Mouse (Mus musculus) intestine, postnatal 0 days (tissue): ENCODE results near the gene Spag7. TPM values are rescaled to one million over a fixed set of nuclear protein-coding genes. Genes with fewer than 3 reads are reported as not detected.

ENCODE experiments used
- ATAC-seq: fragments of 200-750 bp; cut with Nextera tagmentation; 2 replicates; pipeline ENCODE4 v1.8.0; 2017; ENCODE audit warnings: mild to moderate bottlenecking, moderate TSS enrichment, moderate library complexity
- H3K27ac ChIP-seq: fragments of 300-500 bp; sonication (generic); 2 replicates; pipeline ENCODE4 v1.5.1; 2014; ENCODE audit warnings: mild to moderate bottlenecking, low read depth, low read length, moderate library complexity
- H3K27me3 ChIP-seq: fragments of 300-500 bp; sonication (generic); replicated peaks from 2 replicates; pipeline ENCODE4 v1.6.1; 2014; ENCODE audit warnings: low read length, mixed read lengths; ENCODE audit not compliant: control insufficient read depth, insufficient read depth
- H3K36me3 ChIP-seq: fragments of 300-500 bp; sonication (generic); 2 replicates; pipeline ENCODE4 v1.6.1; 2014; ENCODE audit warnings: mild to moderate bottlenecking, moderate library complexity; ENCODE audit not compliant: control insufficient read depth, insufficient read depth
- H3K4me1 ChIP-seq: fragments of 300-500 bp; sonication (generic); replicated peaks from 2 replicates; pipeline ENCODE4 v1.6.1; 2014; ENCODE audit warnings: antibody characterized with exemption, low read length, mixed read lengths; ENCODE audit not compliant: control insufficient read depth, insufficient read depth
- H3K4me2 ChIP-seq: fragments of 300-500 bp; sonication (generic); replicated peaks from 2 replicates; pipeline ENCODE4 v1.6.1; 2014; ENCODE audit warnings: low read depth, mild to moderate bottlenecking, moderate library complexity
- H3K4me3 ChIP-seq: fragments of 300-500 bp; sonication (generic); 2 replicates; pipeline ENCODE4 v1.5.1; 2014; ENCODE audit warnings: low read depth, low read length
- H3K9ac ChIP-seq: fragments of 300-500 bp; sonication (generic); 2 replicates; pipeline ENCODE4 v1.6.1; 2014; ENCODE audit warnings: mild to moderate bottlenecking, low read depth, low read length
- H3K9me3 ChIP-seq: fragments of 300-500 bp; sonication (generic); 2 replicates; pipeline ENCODE4 v1.6.1; 2016; ENCODE audit warnings: mixed run types; ENCODE audit not compliant: control insufficient read depth
- CTCF ChIP-seq: sonication (generic); IDR thresholded peaks from 2 replicates; pipeline ENCODE4 v1.5.1; 2016; ENCODE audit warnings: low read depth, mild to moderate bottlenecking, control low read depth, antibody characterized with exemption, moderate library complexity
- WGBS: fragments of 180-500 bp; shearing (Covaris S2); extraction: QIAGEN DNeasy Blood & Tissue Kit; methylation state at CpG from one replicate; pipeline ENCODE4 v1.1.7; 2014; 5-methylcytosine and 5-hydroxymethylcytosine counted together
- polyA plus RNA-seq: library from polyadenylated mRNA; unstranded; fragments of >200 nt; fragmentation: Nextera tagmentation; extraction: Ambion mirVana; gene quantifications from 2 replicates; pipeline ENCODE4 v1.2.1, GENCODE M21; 2015

The Spag7 gene
- polyA plus RNA-seq, 1 experiment from 2014 or later, result 61.3 TPM

DNA sequence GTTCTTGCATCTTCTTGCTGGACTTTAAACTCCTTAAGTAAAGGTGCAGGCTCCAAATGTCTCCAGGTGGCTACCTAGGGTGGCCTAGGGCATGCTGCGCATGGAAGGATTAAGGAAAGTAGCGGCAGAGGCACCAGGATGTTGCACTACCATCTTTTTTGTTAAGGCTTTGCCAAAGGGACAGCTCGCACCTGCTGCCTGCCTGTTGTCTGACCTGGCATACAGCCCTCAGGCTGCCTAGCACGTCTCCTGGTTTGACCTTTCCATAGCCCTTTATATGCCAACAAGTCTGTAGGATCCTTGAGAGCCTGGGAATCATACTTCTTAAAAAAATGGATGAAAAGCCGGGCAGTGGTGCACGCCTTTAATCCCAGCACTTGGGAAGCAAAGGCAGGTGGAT lies 26.2 kb downstream of the Spag7 start:
- Histone ChIP-seq H3K27ac (no peak overlapping the region), H3K4me3 (no peak overlapping the region), H3K4me2 (no peak overlapping the region), H3K36me3 (peaks cover 15% of the 10 kb centered on the region), H3K9me3 (no peaks in the 10 kb centered on the region), H3K27me3 (no peaks in the 10 kb centered on the region), H3K9ac (no peak overlapping the region), H3K4me1 (peaks cover 3% of the 10 kb centered on the region; the same call in 1 of the 2 replicates)
- no peak for ATAC-seq
- TF ChIP-seq CTCF, result no peak
- 93% methylated on average over 6 of the region's 6 CpGs for WGBS

DNA sequence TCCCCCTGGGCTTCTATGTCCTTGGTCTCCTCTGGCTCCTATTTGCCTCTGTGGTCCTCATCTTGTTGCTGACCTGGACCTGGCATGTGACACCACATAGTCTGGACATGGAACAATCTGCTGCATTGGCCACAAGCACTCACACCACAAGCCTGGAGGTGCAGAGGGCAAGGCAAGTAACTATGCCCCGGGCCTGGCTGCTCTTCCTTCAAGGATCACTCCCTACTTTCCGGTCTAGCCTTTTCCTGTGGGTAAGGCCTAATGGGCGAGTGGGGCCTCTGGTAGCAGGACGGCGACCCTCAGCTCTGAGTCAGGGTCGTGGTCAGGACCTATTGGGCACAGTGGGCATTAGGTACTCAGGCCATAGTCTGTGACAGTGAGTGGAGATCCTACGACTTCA lies 28.0 kb downstream of the Spag7 start:
- Histone ChIP-seq H3K4me1 (peaks cover 3% of the 10 kb centered on the region; the same call in 1 of the 2 replicates), H3K4me2 (no peak overlapping the region), H3K27me3 (no peaks in the 10 kb centered on the region), H3K9ac (no peak overlapping the region), H3K4me3 (no peak overlapping the region), H3K36me3 (peaks cover 15% of the 10 kb centered on the region), H3K27ac (no peak overlapping the region), H3K9me3 (no peaks in the 10 kb centered on the region)
- no peak for TF ChIP-seq CTCF
- WGBS, result 83% methylated on average over 7 of the region's 7 CpGs
- ATAC-seq, result no peak

DNA sequence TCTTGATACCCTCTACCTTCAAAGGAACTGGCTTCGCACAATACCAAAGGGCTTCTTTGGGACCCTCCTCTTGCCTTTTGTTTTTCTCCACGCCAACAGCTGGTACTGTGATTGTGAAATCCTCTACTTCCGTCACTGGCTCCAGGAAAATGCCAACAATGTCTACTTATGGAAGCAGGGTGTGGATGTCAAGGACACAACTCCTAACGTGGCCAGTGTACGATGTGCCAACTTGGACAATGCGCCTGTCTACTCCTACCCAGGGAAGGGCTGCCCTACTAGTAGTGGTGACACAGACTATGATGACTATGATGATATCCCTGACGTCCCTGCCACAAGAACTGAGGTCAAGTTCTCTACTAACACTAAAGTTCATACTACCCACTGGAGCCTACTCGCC lies 29.2 kb downstream of the Spag7 start:
- no peaks in the 10 kb centered on the region for H3K4me1 ChIP-seq
- TF ChIP-seq CTCF, result no peak
- no peak overlapping the region for H3K4me3 ChIP-seq
- WGBS, result 76% methylated on average over 8 of the region's 8 CpGs
- H3K27me3 ChIP-seq, result no peaks in the 10 kb centered on the region
- H3K9me3 ChIP-seq, result no peaks in the 10 kb centered on the region
- H3K4me2 ChIP-seq, result no peak overlapping the region
- ATAC-seq, result no peak
- H3K36me3 ChIP-seq, result peaks cover 13% of the 10 kb centered on the region
- H3K9ac ChIP-seq, result no peak overlapping the region
- H3K27ac ChIP-seq, result no peak overlapping the region

DNA sequence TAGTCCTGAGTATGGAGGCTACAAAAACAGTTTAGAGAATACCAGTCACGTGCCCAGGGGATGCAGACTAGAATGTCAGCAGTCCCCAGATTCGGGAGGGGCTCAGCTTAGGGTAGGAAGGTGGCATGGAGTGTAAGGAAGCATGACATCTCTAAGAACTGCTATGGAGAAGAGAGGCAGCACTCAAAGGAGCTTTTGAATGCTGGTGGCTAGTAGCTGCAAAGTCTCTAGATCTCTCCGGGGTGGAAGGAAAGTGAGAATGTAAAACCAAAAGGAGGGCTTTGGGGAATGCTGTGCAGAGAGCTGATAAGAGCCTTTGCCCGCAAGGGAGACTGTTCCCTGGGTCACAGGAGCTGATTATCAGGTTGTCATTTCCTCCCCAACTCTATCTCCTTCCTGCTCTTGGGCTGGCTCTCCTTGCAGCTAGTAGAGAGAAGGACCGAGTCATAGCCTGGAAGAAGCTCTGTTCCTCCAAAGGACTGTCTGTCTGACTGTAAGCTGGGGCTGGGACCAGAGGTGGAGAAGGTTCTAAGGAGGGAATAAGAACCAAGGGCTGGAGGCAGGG lies 30.4 kb downstream of the Spag7 start, which contains the start of gene Gp1ba:
Gene Gp1ba, plus strand, starts transcription at position 409 of the 565 bp plus-strand sequence.
- H3K27me3 ChIP-seq, result no peaks in the 10 kb centered on the region
- H3K36me3 ChIP-seq, result peaks cover 1% of the 10 kb centered on the region; the same call in 1 of the 2 replicates
- no peak for ATAC-seq
- H3K4me3 ChIP-seq, result no peak within 1 kb of the TSS
- H3K27ac ChIP-seq, result no peak within 1 kb of the TSS
- no peaks in the 10 kb centered on the region for H3K4me1 ChIP-seq
- H3K9ac ChIP-seq, result no peak within 1 kb of the TSS
- H3K4me2 ChIP-seq, result no peak within 1 kb of the TSS
- 24% methylated on average over 5 of the region's 5 CpGs for WGBS
- TF ChIP-seq CTCF, result no peak
- no peaks in the 10 kb centered on the region for H3K9me3 ChIP-seq

DNA sequence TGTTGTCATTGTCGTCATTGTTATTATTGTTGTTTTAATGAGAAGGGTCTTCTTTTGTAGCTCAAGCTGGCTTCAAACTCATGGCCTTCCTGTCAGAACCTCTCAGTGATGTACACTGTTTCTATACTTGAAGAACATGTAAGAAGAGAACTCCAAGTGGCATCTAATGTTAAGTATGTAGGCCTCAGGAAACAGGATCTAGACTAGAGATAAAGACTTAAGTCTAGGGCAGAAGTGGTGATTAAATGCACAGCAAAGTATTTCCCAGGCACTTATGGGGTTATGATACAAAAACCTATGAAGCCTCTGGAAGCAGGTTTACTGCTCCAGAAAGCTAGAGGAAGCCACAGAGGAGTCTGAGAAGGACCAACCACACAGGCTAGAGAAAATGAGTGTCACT lies 30.9 kb downstream of the Spag7 start:
- Histone ChIP-seq H3K4me2 (no peak overlapping the region), H3K9me3 (no peaks in the 10 kb centered on the region), H3K9ac (no peak overlapping the region), H3K4me3 (no peak overlapping the region), H3K27ac (no peak overlapping the region), H3K27me3 (no peaks in the 10 kb centered on the region), H3K36me3 (no peaks in the 10 kb centered on the region), H3K4me1 (no peaks in the 10 kb centered on the region)
- no peak for ATAC-seq
- WGBS, result 89% methylated on average over 1 of the region's 1 CpGs
- no peak for TF ChIP-seq CTCF

DNA sequence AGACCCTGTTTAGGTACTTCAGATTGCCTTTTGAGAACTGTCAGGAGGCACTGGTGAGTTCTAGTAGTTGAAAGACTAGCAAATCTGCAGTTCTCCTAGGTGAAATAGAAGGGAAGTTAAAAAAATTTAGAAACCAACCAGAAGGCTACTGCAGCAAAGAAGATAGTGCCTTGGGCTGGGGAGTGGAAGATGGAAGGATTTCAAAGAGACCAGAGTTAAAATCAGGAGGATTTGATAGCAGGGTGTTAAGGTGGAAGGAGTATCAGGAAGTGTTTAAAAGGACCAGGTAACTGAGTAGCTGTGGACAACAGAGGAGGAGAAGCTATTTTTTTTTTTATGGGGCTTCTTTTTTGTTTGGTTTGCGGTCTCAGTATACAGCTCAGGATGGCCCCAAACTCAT lies 31.5 kb downstream of the Spag7 start:
- Histone ChIP-seq H3K9ac (no peak overlapping the region), H3K4me1 (no peaks in the 10 kb centered on the region), H3K27ac (no peak overlapping the region), H3K9me3 (no peaks in the 10 kb centered on the region), H3K27me3 (no peaks in the 10 kb centered on the region), H3K4me3 (no peak overlapping the region), H3K4me2 (no peak overlapping the region), H3K36me3 (no peaks in the 10 kb centered on the region)
- no peak for TF ChIP-seq CTCF
- ATAC-seq, result no peak
- WGBS, result 95% methylated on average over 1 of the region's 1 CpGs

DNA sequence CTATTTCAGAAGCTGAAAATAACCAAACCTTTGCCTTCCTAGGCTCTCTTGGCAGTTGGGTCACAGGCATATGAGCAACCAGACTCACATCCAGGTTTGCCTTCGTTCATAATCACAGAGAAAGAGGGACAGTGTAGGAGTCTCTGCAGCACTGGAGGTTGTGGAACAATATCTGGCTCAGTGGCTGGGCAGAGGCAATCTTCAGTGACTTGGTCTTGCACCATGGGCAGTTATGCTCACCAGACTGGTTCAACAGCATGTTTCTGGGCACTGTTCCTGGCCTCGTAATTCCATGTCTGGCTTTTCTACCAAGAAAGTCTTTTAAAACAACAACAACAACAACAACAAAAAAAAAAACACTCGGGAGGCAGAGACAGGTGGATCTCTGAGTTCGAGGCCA lies 33.6 kb downstream of the Spag7 start:
- H3K4me2 ChIP-seq, result no peak overlapping the region
- no peaks in the 10 kb centered on the region for H3K36me3 ChIP-seq
- TF ChIP-seq CTCF, result no peak
- H3K4me3 ChIP-seq, result no peak overlapping the region
- ATAC-seq, result no peak
- no peaks in the 10 kb centered on the region for H3K27me3 ChIP-seq
- no peak overlapping the region for H3K27ac ChIP-seq
- H3K4me1 ChIP-seq, result no peaks in the 10 kb centered on the region
- 83% methylated on average over 4 of the region's 4 CpGs for WGBS
- no peaks in the 10 kb centered on the region for H3K9me3 ChIP-seq
- no peak overlapping the region for H3K9ac ChIP-seq
